Mouse (Mus musculus): ENCODE results near the gene Lrrc3c.
"Not testable (repeated sequence)": the region's sequence is repeated elsewhere in the genome, so short reads cannot be mapped to it uniquely, and the experiment has no call there.

The Lrrc3c gene

DNA sequence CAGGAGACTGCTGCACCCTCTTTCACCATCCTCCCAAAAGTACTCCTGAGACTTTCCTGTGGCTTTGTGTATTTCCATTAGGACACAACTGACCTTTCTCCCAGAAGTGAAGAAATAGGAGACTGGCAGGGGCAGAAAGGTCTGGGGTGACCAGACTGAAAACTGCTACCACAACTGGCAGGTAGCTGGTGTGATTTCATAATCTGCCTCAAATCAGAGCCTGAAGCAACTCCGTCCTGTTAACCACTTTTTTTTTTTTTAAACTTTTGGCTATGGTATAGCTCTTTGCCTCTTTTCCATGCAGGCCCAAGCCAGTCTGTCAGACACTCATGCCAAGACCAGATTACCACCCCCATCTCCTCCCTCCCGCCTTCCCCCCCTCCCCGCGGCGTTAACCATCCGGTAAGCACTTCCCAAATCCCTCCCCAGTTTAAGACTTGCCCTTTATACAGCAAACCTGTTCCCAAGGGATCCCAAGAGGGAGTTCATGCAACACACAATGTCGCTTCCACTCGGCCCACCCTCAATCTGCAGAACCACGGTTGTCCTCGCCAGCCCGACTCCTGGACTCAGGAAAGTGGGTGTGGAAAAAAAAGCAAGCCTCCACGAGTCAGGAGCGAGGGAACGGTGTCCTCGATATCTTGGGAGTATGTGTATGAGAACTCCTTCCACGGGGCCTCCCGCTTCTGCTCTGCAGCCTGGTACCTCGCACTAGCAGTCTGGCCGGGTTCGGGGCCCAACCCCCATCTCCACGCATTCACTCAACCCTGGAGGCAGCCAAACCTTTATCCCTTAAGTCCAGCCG is 11.8 kb upstream of the Lrrc3c start:
- no peak for DNase-seq (ENCODE audit: low read depth, low spot score)

GRCm38 (mm10) chr11:98586892-98587563 is 11.1 kb upstream of the Lrrc3c start, which contains the start of gene Ormdl3:
Ormdl3 (minus strand) TSS chr11:98587368.
- peak; percentile 98 for DNase-seq (ENCODE audit: low read depth, low spot score)

DNA sequence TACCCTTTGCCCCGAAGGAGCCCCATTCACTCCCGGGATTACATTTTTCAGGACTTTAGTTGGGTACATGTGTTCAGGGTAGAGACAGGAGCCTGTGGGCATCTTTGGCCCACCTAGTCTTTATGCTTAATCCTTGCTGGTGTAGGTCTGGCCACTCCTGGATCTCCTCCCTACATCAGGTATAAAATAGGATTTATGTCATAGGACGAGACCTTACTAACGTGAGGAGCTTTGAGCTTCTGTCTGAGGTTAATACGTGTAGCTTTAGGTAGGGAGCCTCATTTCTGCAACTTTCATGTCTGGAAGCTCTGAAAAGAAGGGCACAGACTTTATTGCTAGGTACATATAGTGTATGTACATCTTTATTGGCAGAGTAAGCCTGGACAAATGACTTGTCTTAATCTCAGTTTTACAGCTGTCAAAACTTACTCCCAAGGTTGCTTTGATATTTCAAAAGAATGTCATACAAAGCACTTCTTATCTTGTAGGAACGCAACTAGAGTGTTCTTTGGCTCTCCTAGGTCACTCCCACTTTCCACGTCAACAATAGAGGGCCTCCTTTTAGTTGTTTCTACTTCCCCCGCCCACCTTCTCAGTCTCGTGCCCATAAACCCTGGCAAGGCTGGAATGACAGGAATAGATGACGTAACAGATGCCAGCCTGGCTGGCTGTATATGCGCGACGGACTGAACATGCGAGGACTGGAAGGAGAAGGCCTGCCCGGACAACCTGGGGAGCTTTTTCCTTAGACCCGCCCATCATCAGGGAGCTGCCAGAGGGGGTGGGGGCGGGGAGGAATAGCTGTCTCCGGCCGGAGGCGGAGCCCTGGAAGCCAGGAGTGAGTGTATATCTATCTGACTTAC is 10.2 kb upstream of the Lrrc3c start:
- peak; percentile 87 for DNase-seq (ENCODE audit: low read depth, low spot score)

- no peak for DNase-seq (ENCODE audit: low read depth, low spot score)
These were observed 9.2 kb upstream of the Lrrc3c start for GRCm38 (mm10) chr11:98588833-98589281.

GRCm38 (mm10) chr11:98589306-98589705 is 8.8 kb upstream of the Lrrc3c start:
- DNase-seq (ENCODE audit: low read depth, low spot score), result no peak

GRCm38 (mm10) chr11:98590548-98591445 is 7.3 kb upstream of the Lrrc3c start:
- no peak for DNase-seq (ENCODE audit: low read depth, low spot score)

- DNase-seq (ENCODE audit: low read depth, low spot score), result peak; percentile 14
These were observed 3.1 kb upstream of the Lrrc3c start for GRCm38 (mm10) chr11:98595021-98595420.

- no peak for DNase-seq (ENCODE audit: low read depth, low spot score)
These were observed 2.6 kb upstream of the Lrrc3c start for GRCm38 (mm10) chr11:98595473-98595872.

DNA sequence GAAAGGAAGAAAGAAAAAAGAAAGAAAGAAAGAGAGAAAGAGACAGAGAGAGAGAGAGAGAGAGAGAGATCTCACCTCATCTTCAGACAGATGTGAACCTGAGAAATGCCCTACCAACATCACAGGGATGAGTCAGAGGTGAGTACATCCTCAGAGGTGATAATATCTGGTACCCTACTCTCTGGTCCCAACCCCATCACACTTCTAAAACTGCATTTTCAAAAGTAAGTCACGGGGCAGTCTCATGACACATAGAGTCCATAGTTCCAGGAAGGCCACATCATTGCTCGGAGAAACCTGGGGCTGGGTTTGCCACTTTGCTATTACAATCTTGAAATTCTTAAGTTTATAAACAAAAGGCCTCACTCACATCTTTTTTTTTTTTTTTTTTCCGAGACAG is 2.1 kb upstream of the Lrrc3c start:
- DNase-seq (ENCODE audit: low read depth, low spot score), result no peak

DNA sequence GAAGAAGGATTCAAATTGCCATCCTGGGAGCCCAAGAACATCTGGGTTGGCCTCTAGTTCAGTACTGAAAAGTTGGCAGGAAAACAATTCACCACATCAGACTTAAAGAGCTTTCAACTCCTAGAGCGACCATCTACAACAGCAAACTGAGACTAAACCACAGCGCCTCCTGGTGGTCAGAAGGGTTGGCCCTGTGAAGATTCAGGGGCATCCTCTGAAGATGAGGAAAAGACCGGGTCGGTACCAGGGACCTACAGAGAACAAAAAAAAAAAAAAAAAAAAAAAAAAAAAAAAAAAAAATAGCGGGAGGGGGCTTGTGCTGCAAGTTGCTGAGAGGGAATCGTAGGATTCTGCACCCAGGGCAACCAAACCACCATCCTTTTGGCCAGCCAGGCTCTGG is 728 bp upstream of the Lrrc3c start:
- DNase-seq (ENCODE audit: low read depth, low spot score), result peak; percentile 77

DNA sequence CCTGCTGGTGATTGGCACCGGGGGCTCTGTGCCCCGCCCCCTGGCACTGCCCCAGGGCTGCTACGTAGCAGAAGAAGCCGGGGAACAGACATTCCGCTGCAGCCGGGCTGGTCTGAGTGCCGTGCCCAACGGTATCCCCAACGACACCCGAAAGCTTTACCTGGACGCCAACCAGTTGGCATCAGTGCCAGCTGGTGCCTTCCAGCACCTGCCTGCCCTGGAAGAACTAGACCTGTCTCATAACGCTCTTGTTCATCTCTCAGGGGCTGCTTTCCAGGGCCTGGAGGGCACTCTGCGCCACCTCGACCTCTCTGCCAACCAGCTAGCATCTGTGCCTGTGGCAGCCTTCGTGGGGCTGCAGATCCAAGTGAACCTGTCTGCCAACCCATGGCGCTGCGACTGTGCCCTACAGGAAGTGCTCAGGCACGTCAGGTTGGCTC is 780 bp downstream of the Lrrc3c start:
- DNase-seq (ENCODE audit: low read depth, low spot score), result no peak

DNA sequence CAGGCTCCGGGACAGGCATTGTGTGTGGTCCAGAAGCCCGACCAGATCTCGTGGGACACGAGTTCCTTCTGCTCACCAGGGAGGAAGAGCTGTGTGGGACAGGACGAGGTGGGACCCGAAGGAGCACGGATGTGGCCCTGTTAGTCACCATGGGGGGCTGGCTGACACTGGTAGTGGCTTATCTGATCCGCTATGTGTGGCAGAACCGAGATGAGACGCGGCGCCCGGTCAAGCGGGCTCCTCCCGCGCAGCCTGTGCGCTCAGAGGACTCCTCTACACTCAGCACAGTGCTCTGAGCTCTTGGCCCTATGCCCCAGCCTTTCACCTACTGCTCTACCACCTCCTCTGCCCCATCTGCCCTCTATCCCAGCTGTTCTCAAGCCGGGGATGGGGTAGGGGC is 1.2 kb downstream of the Lrrc3c start:
- no peak for DNase-seq (ENCODE audit: low read depth, low spot score)

GRCm38 (mm10) chr11:98602090-98602690 is 4.1 kb downstream of the Lrrc3c start:
- peak; percentile 77 for DNase-seq (ENCODE audit: low read depth, low spot score)

- DNase-seq (ENCODE audit: low read depth, low spot score), result peak; percentile 53
These were observed 5.9 kb downstream of the Lrrc3c start for GRCm38 (mm10) chr11:98603953-98604352.

DNA sequence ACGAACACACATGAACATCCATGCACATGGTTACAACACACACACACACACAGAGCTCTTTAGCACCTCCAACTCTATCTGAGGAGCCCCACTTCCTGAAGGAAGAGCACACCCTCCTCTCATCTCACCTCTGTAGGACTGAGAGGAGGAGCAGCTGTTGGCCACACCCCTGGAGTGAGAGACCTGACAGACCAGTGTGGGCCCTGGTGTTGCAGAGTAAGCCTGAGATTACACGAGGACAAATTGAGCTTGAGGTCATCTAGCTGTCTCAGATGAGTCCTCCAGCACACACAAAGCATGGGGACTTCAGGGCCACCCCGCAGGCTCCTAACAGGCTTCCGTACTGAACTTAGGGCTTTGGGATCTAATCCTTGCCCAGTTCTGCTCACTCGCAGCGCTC is 6.8 kb downstream of the Lrrc3c start:
- DNase-seq (ENCODE audit: low read depth, low spot score), result not testable (repeated sequence)

- DNase-seq (ENCODE audit: low read depth, low spot score), result peak; percentile 65
These were observed 8.7 kb downstream of the Lrrc3c start for GRCm38 (mm10) chr11:98606763-98607162.

- no peak for DNase-seq (ENCODE audit: low read depth, low spot score)
These were observed 22.7 kb downstream of the Lrrc3c start for GRCm38 (mm10) chr11:98620791-98621190.

- DNase-seq (ENCODE audit: low read depth, low spot score), result not testable (repeated sequence)
These were observed 25.9 kb downstream of the Lrrc3c start for GRCm38 (mm10) chr11:98623981-98624380.

GRCm38 (mm10) chr11:98624381-98624780 is 26.3 kb downstream of the Lrrc3c start:
- DNase-seq (ENCODE audit: low read depth, low spot score), result not testable (repeated sequence)
